Mouse (Mus musculus) cerebellum, postnatal 14 days (tissue): ENCODE data around the gene Synpo2.
A peak's percentile ranks its signal among the peaks of the same experiment; 100 is the strongest.

Experiments
- DNase-seq, 2 experiments: peaks; one replicate each; pipeline ENCODE4 v3.0.0; 2021; ENCODE audit warnings: mixed read lengths in 2 of 2

Gene Synpo2

GRCm38 (mm10) chr3:123163192-123163523 lies 72.8 kb downstream of the Synpo2 start:
- no peak for DNase-seq

GRCm38 (mm10) chr3:123162289-123163191 lies 73.4 kb downstream of the Synpo2 start:
- DNase-seq: no peak

- peak; percentile 59 to 69 for DNase-seq
These were observed 75.2 kb downstream of the Synpo2 start for GRCm38 (mm10) chr3:123160792-123161191.

- peak; percentile 58 to 70 for DNase-seq
These were observed 76.7 kb downstream of the Synpo2 start for GRCm38 (mm10) chr3:123159139-123159824.

- DNase-seq: peak in 1 of 2 experiments; percentile 10
These were observed 77.4 kb downstream of the Synpo2 start for GRCm38 (mm10) chr3:123158579-123158978.

- DNase-seq: no peak
These were observed 82.6 kb downstream of the Synpo2 start for GRCm38 (mm10) chr3:123153337-123153736.

DNA sequence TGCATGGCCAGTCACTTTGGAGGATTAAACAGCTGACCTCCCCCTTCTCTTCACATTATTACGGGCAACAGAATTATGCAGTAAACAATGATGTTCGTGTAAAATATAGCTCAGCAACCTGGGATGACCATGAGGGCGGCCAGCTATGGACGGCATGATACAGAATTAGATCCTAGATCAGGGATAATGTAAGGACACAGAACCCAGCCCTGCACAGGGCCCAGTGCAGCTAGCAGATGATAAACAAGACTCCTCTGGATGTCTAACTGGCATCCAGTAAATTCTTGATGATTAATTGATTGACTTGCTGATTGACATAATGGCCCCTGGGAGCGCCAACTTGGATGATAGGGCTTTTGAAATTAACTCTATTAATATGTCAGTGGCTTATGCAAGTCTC lies 83.0 kb downstream of the Synpo2 start:
- DNase-seq: no peak

DNA sequence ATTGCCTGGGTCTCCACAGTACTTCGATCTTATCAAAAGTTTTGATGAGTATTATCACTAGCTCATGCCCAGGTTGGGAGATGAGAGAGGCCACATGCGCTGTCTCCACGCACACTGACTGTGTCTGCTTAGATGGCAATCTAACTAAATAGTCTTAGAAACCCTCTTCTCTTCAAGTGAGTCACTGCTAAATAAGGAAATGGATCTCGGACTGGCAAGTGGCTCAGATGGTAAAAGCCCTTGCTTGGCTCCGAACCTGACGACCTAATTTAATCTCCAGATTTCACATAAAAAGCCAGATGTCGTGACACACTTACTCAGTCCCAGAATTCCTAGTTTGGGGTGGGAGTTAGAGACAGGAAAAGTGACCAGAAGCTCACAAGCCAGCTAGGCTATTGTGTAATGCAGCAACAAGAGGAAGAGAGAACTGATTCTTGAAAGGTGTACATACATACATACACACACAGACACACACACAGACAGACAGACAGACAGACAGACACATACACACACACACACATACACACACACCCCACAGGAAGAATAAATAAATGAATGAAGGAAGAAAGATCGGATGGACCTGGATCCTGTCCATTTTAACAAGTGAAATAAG lies 85.3 kb downstream of the Synpo2 start:
- no peak for DNase-seq

DNA sequence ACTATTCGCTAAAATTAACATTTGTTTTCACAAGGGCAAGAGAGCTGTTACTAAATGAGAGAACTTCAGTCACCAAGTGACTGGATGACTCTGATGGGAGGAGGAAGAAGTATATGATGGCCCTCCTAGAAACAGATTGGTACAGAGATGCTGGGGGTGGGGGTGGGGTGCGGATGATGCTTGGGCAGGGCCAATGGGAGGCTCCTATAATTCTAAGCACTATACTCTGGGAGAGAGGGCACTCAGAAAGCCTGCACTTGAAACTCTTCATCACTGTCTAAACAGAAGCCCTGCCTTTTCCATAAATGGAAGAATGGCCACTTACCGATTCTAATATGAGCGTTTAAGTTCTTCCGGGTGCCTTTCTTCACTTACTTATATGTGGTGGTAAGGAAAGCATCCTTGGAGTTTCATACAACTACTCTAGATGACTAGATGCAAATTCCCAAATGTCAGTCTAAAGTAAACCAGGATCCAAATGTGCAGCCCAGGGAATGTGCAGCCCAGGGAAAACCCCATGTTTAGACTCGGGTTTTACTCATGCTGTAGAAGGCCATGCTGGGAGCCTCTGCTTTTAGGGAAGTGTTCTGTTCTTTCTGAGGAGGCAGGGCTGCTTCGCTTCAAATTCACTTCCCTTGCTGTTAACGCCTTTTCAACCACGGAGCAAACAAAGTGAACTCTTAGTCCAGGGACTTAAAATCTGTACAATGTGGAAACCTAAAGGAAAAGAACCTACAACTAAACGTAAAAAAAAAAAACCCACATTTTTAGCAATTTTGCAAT lies 86.4 kb downstream of the Synpo2 start:
- DNase-seq: no peak

DNA sequence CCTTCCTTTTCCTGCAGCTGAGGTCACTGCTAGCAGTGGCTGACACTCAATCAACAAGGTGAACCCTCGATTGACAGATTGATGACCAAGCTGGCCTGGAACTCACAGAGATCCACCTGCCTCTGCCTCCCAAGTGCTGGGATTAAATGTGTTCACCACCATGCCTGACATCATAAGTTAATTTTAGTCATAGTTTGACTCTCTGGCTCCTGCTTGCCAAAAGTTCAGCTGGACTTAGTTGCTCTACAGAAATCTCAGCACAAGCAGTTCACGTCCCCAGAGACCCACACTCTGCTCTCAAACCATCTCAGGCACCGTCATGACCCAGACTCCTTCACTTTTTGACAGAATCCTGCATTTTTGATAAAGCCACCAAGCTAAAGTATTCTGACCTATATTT lies 87.3 kb downstream of the Synpo2 start:
- no peak for DNase-seq

DNA sequence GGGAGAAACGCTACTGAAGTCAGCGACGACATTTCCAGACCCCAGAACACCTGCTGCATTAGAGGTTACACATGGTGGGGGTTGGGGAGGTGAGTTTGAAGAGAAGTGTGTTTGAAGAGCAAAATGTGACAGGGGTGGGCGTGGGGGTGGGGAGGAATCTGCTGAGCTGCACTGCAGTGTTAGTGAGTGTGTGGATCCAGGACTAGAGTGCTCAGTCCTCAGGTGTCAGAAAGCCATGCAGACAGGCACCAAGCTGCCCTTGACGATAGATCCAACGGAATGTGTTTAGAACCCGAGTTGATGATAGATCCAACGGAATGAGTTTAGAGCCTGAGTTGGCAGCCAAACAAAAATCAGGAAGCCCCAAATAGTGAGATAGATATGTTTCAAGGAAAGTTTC lies 89.4 kb downstream of the Synpo2 start:
- DNase-seq: no peak

DNA sequence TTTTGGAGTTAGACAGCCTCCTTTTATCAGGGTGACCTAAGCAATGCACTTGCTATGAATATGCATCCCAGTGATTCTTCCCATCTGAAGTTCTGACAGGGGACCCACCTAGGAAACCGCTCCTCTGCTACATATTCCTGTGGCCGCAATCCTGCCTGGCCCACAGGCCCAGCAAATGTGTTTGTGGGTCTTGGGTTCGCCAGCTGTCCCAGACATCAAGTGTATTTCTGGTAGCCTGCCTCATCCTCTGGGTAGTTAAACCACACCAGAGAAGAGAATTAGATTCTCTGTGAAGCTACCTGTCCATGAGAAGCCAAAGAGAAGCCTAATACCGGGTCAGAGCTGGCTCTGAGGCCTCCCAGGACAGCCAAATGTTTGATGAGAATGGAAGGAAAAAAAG lies 90.0 kb downstream of the Synpo2 start:
- no peak for DNase-seq

- DNase-seq: no peak
These were observed 92.5 kb downstream of the Synpo2 start for GRCm38 (mm10) chr3:123143412-123143811.

DNA sequence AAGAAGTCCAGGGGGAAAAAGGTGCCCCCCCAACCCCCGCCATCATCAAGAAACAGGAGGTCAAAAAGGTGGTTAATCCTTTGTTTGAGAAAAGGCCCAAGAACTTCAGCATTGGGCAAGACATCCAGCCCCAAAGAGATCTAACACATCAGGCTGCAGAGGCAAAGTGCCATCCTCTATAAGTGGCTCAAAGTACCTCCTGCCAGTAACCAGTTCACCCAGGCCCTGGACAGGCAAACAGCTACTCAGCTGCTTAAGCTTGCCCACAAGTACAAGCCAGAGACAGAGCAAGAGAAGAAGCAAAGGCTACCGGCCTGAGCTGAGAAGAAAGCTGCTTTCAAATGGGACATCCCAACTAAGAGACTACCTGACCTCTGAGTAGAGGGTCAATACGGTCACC lies 93.7 kb downstream of the Synpo2 start:
- DNase-seq: no peak

DNA sequence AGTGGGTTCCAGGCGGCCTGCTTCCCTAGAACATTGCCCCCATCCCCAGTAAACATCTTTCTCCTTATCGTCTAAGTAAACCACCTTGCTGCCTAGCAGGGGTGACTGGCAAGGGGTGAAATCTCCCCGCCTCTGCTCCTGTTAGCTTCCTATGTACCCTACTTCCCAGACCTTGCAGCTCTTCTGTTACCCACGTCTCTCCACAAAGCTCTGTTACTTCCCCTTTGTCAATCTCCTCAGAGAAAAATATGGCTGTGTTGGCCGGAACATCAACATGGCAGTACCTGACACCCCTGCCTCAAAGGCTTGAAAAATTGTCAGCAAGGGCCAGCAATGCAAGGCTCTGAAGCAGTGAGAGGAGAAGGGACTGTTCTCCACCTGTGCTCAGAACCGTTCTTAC lies 94.9 kb downstream of the Synpo2 start:
- DNase-seq: no peak

- DNase-seq: no peak
These were observed 95.8 kb downstream of the Synpo2 start for GRCm38 (mm10) chr3:123140134-123140533.

GRCm38 (mm10) chr3:123139619-123140018 lies 96.3 kb downstream of the Synpo2 start:
- no peak for DNase-seq

GRCm38 (mm10) chr3:123138274-123139003 lies 97.5 kb downstream of the Synpo2 start:
- DNase-seq: peak in 1 of 2 experiments; percentile 10

GRCm38 (mm10) chr3:123132101-123132500 lies 103.8 kb downstream of the Synpo2 start:
- DNase-seq: no peak

- no peak for DNase-seq
These were observed 104.7 kb downstream of the Synpo2 start for GRCm38 (mm10) chr3:123131151-123131756.

- no peak for DNase-seq
These were observed 105.4 kb downstream of the Synpo2 start for GRCm38 (mm10) chr3:123130314-123131150.
